Mouse (Mus musculus) cerebellum, adult 2 months (tissue): ENCODE measurements around the gene Thap8.

Source experiments
- CTCF ChIP-seq: fragments of 200-500 bp; IDR thresholded peaks from 2 replicates; pipeline ENCODE4 v1.5.1; 2011; ENCODE audit warnings: low read depth, mild to moderate bottlenecking, control low read depth, low read length, moderate library complexity, borderline replicate concordance; ENCODE audit not compliant: insufficient read depth
- POLR2A ChIP-seq: fragments of 200-500 bp; IDR thresholded peaks from 2 replicates; pipeline ENCODE4 v1.6.1; 2011; ENCODE audit warnings: low read length, control low read depth, borderline replicate concordance; ENCODE audit not compliant: insufficient read depth

DNA sequence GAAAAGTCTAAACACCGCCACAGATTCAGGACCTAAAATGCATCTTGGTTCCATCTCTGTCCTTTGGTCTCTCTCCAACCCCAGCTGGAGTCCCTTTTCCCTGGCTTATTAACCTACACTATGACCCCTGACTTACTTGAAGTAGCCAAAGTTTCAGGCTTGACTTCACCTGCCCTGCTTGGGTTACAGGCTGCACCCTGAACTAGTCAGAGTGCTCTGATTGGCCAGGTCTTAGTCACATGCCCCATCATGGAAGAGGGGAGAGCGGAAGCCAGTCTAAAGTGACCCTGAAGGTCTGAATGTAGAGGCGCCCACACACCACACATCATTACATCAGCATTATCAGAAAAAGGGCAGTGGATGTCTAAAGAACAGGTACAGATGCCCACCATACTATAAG lies 38.2 kb downstream of the Thap8 start:
- no peak for TF ChIP-seq POLR2A
- TF ChIP-seq CTCF: no peak
